Mouse (Mus musculus): ENCODE results near the gene Ubxn7. TPM values are rescaled to one million over a fixed set of nuclear protein-coding genes. Genes with fewer than 3 reads are reported as not detected.

Ubxn7 gene
- total RNA-seq, 2 experiments from 2014 or later = 22.4 to 28.3 TPM

DNA sequence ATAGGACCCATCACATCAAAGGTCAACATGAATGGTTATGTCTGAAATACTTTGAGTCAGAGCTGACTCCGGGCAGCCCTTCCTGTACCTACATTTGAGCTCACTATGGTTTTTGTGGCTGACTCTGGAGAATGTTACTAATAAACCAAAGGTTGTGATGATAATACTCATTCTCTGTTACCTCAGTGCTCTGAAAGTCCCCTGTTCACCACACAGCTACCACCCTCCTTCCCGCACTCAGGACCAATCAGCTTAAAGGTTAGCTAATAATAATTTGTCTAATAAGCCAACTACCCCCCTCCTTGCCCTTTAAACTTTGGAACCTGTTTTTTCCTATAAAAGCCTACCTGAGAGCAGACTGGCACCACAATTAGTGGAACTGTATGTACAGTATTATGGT lies 47.5 kb downstream of the Ubxn7 start:
- DNase-seq = no peak

- peak in 1 of 2 experiments; percentile 27 for DNase-seq
Measured at GRCm38 (mm10) chr16:32382901-32383300, 50.8 kb downstream of the Ubxn7 start.

DNA sequence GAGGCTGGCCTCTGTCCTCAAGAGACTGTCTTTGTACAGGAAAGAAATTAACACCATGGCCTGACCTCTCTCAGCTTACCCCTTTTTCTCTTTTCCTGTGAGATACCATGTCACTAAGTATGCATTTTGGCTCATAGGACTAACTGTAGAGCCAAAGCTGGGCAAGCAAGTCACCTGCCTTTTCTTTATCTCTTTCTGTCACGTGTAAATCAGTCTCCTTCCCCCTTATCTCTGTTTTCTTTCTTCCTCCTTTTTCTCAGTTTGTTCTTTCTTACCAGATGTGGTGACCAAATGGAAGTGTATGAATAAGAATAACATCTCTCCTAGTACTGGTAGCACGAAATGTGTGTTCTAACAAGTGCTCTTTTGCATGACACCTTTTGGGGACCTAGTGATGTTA lies 52.8 kb downstream of the Ubxn7 start:
- DNase-seq = no peak

DNA sequence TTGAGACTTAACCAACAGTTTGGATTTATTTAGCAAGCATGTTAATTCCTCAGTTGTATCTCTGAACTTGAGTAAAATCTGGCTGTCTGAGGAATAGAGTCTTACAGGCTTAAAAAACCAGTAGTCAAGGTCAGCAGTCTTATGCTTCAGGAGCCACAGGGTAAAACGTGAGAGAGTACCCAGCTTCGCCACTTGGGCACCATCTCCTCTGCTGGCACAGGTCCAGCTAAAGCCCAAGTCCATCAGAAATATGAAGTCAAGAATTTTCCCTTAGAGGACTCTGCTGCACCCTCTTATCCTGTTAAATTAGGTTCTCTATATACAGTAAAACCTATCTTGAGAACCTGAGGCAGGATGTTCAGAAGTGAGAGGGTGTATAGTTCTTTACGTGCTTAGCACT lies 54.8 kb downstream of the Ubxn7 start:
- DNase-seq = no peak

DNA sequence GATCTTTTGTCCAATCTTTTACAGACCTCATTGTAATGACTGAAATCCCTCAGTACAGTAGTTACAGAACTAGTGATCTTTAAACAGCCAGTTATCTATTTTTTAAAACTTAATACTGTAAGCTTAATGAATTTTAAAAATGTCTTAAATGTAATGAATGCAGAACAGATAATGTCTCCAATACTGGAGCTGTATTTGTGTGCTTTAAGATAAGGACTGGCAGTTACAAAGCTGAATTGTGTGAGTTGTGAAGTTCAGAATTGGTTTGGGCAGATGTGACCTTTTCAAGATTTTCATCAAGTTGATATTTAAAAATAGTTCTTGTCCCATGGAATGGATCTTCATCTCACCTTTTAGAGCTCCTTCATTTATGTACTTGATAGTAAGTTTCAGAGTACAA lies 57.0 kb downstream of the Ubxn7 start:
- no peak for DNase-seq

GRCm38 (mm10) chr16:32389841-32390240 lies 57.8 kb downstream of the Ubxn7 start:
- no peak for DNase-seq

GRCm38 (mm10) chr16:32390882-32391281 lies 58.8 kb downstream of the Ubxn7 start:
- DNase-seq = no peak

GRCm38 (mm10) chr16:32395679-32396540 lies 63.9 kb downstream of the Ubxn7 start:
- DNase-seq = no peak

- peak; percentile 32 to 40 for DNase-seq
Measured at GRCm38 (mm10) chr16:32396541-32396835, 64.4 kb downstream of the Ubxn7 start.

- no peak for DNase-seq
Measured at GRCm38 (mm10) chr16:32398206-32398605, 66.1 kb downstream of the Ubxn7 start.

GRCm38 (mm10) chr16:32400267-32400666 lies 68.2 kb downstream of the Ubxn7 start, which contains the start of gene Tm4sf19:
Tm4sf19 (plus strand) TSS chr16:32400506.
- no peak for DNase-seq

- DNase-seq = peak in 1 of 2 experiments; percentile 58
Measured at GRCm38 (mm10) chr16:32401335-32401965, 69.4 kb downstream of the Ubxn7 start.

GRCm38 (mm10) chr16:32402818-32403217 lies 70.8 kb downstream of the Ubxn7 start:
- peak in 1 of 2 experiments; percentile 18 for DNase-seq

DNA sequence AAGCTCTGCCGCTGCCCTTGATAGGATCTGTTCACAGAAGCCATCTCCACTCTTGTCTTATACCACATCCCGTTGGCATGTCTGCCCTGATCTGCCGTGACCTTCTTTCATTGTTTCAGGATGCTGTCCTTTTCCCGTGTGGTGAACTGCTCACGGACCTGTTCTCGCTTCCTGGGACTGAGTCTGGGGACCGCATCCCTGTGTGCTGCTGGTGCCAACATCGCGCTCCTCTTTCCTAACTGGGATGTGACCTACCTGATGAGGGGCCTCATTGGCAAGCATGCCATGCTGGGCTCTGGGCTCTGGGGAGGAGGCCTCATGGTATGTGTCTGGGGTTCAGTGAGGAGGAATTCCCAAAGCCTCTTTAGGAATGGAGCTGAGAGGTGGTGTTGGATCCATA lies 73.7 kb downstream of the Ubxn7 start:
- no peak for DNase-seq

DNA sequence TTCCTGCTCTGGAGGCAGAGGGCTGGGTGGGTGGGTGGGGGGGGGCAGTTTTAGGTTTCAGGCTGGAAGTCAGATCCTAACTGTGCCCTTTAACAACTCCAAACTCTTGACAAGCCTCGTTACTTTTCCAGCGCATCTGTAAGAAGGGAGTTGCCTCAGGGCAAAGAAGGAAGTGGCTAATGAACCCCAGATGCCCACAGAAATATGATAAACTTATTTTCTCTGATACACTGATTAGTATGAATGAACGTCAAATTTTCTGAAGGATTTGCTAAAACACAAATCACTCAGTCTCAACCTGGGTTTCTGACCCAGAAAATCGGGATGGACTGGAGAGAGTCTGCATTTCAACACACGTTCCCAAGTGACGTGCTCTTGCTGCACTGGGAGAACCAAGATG lies 74.6 kb downstream of the Ubxn7 start:
- DNase-seq = no peak

GRCm38 (mm10) chr16:32407730-32408129 lies 75.7 kb downstream of the Ubxn7 start:
- no peak for DNase-seq

GRCm38 (mm10) chr16:32417457-32417856 lies 85.4 kb downstream of the Ubxn7 start:
- DNase-seq = no peak

GRCm38 (mm10) chr16:32419517-32420483 lies 87.7 kb downstream of the Ubxn7 start, which contains the start of gene Tctex1d2:
Tctex1d2 (plus strand) TSS chr16:32419702.
- DNase-seq = peak; percentile 95 to 97

DNA sequence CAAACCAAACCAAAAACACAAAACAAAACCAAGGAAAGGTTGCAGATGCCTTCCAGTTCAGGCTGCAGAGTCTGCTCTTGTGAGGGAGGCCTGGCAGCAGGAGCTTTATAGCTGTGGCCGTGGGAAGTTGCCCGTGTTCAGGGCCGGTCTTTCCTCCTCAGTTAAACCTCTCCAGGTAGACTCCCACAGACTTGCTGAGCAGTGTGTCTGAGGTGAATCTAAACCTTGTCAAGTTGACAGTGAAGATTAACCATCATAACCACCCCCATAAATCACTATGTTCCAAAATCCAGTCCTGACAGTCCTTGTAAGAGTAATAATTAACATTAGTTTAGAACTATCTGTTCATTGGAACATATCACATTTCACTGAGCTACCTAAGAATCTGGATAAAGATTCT lies 95.4 kb downstream of the Ubxn7 start:
- no peak for DNase-seq

DNA sequence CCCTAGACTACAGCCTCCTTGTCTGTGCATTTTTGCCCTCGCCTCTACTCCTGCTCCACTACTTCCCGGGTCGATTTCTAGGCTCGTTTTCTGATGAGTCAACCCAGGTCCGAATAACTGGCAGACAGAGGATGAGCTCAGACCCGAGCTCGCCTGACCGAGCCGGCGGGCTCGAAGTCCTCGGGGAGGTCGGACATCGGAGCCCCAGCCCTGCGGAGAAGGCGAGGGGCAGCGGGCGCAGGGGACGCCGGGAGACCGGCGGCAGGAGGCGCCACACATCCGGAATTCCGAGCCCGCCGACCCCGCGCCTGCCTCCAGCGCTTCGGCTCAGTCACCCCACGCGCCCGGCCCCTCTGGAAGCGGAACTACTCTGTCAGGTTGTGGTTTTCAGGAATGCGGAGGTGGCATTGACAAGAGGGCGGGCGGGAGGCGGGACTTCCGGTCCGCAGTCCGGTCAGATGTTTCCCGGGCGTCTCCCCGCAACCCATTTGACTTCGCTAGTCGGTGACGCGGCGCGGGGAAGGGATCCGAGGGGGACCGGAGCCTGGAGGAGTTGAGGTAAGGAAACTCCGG lies 98.5 kb downstream of the Ubxn7 start, which contains the start of gene Pcyt1a:
TSS of gene Pcyt1a (plus strand) at position 448 of the 573 bp plus-strand sequence.
- peak; percentile 90 to 93 for DNase-seq

DNA sequence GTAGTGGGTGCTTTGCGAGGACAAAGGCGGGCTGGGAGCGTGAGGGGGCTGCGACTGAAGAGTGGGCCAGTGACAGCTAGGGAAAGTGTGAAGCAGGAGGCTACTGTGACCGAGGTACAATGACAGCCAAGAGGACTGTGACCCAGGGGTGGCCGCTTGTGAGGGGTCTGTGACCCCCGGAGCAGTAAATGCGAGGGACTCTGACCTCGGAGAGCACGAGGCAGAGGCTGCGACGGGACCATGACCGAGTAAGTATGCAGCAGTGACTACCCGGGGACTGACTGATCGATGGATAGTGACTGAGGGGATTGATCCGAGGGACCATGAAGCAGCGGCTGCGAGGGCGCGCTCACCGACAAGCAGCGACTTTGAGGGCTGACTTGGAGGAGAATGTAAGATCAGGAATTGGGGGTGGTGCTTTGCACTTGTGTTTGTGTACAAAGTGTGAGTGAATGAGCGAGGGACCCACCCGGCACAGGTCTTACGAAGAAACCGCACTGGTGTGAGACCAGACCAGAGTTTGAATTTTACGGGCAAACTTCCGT lies 99.1 kb downstream of the Ubxn7 start:
- no peak for DNase-seq

GRCm38 (mm10) chr16:32431926-32432325 lies 99.9 kb downstream of the Ubxn7 start:
- no peak for DNase-seq

All from heart, adult 18-20 months (tissue).